Comparison of ENCODE assay signal across 27 mouse cellular contexts in genomic region chr6:50655925-50656324, GRCm38 (mm10). TPM values are rescaled to one million over a fixed set of nuclear protein-coding genes. Genes with fewer than 3 reads are reported as not detected.
A peak's percentile ranks its signal among the peaks of the same experiment; 100 is the strongest.
DNase-seq lines count a peak whose midpoint lies in the region; ATAC-seq lines count a peak whose summit lies in the region.
"Had no signal": no experiment of that assay in that cellular context is flagged by ENCODE, and none has a peak within 500 bp of the region (broad histone marks: within the 10 kb centered on the region; RNA-seq: fewer than 3 reads in every experiment).

No protein-coding gene starts in this region.

- no peak overlapping the region for H3K4me3 ChIP-seq in forebrain, embryonic 13.5 days
- H3K4me3 ChIP-seq: embryonic facial prominence, embryonic 12.5 days; layer of hippocampus, adult 2 months; lung, embryonic 15.5 days; neural tube, embryonic 13.5 days had no signal

- H3K9me3 ChIP-seq in forebrain, embryonic 13.5 days (replicated peaks): no peaks in the 10 kb centered on the region
- H3K9me3 ChIP-seq: embryonic facial prominence, embryonic 12.5 days; lung, embryonic 15.5 days; neural tube, embryonic 13.5 days had no signal

- no peak overlapping the region for H3K9ac ChIP-seq in forebrain, embryonic 13.5 days
- H3K9ac ChIP-seq: embryonic facial prominence, embryonic 12.5 days; forebrain, postnatal 0 days; liver, embryonic 14.5 days; lung, embryonic 15.5 days; neural tube, embryonic 13.5 days had no signal

- DNase-seq in Muller cell, postnatal 12 days (ENCODE audit: inconsistent ontology term): peak; percentile 48
- peak; percentile 98 for DNase-seq in brain, adult 2 months (ENCODE audit: low read depth, low spot score)
- DNase-seq in cerebellum, adult 9-11 months: peak; percentile 90
- DNase-seq in testis, postnatal 10 days (ENCODE audit: low spot score): no peak
- DNase-seq in right cerebral cortex, adult 18-20 months: no peak
- DNase-seq: adrenal gland, postnatal 14 days; forebrain, postnatal 0 days; kidney, adult 18-20 months; kidney, postnatal 10 days; lung, postnatal 4 days; right cerebral cortex, postnatal 14 days had no signal

- no peaks in the 10 kb centered on the region for H3K36me3 ChIP-seq in forebrain, embryonic 13.5 days (ENCODE audit: poor library complexity, severe bottlenecking)
- H3K36me3 ChIP-seq: embryonic facial prominence, embryonic 12.5 days; lung, embryonic 15.5 days; neural tube, embryonic 13.5 days had no signal

- 85% methylated on average over 3 of the region's 3 CpGs for WGBS in forebrain, embryonic 13.5 days

- H3K4me1 ChIP-seq in forebrain, embryonic 13.5 days: 0 out of 2 replicates have a peak, but pooled peaks cover 7% of the 10 kb centered on the region
- H3K4me1 ChIP-seq: embryonic facial prominence, embryonic 12.5 days; neural tube, embryonic 13.5 days had no signal

- peaks cover 4% of the 10 kb centered on the region; the same call in 1 of the 2 replicates for H3K27me3 ChIP-seq in forebrain, embryonic 13.5 days
- H3K27me3 ChIP-seq: embryonic facial prominence, embryonic 12.5 days; lung, embryonic 15.5 days; neural tube, embryonic 13.5 days had no signal

- no peak overlapping the region for H3K27ac ChIP-seq in forebrain, embryonic 13.5 days
- H3K27ac ChIP-seq: embryonic facial prominence, embryonic 12.5 days; layer of hippocampus, adult 2 months; liver, embryonic 14.5 days; lung, embryonic 15.5 days; neural tube, embryonic 13.5 days had no signal

- ATAC-seq in granulocyte monocyte progenitor cell, adult 5-6 weeks (replicated peaks; ENCODE audit: poor library complexity, severe bottlenecking): peak; percentile 56
- no peak for ATAC-seq in forebrain, embryonic 13.5 days
- ATAC-seq: activated CD4-positive, CD25-positive, alpha-beta regulatory T cell, adult 4 months; forebrain, postnatal 0 days; Patski had no signal

- H3K4me2 ChIP-seq in forebrain, embryonic 13.5 days: no peak overlapping the region
- H3K4me2 ChIP-seq: embryonic facial prominence, embryonic 12.5 days; lung, embryonic 15.5 days; midbrain, embryonic 11.5 days; neural tube, embryonic 13.5 days had no signal

RNA-seq across cellular contexts. Expression of gene Npvf, which starts 1.7 kb away (rescaled TPM):
- not detected in 2 replicates for total RNA-seq in granulocyte monocyte progenitor cell, adult 5-6 weeks (2014; fragmentation: Nextera tagmentation)
- not detected in 2 replicates for total RNA-seq in granulocyte monocyte progenitor cell, adult 5-6 weeks (2017)
- not detected in 2 replicates for polyA plus RNA-seq in forebrain, embryonic 13.5 days (2015; fragmentation: Nextera tagmentation; extraction: Ambion mirVana)
- total RNA-seq: adrenal gland, postnatal 14 days; gastrocnemius, adult 8-10 months; heart, adult 8-10 months; hematopoietic stem cell, adult 5-6 weeks; layer of hippocampus, adult 2 months; left cerebral cortex, postnatal 25 days had no signal
- polyA plus RNA-seq: activated CD4-positive, CD25-positive, alpha-beta regulatory T cell, adult 4 months; embryonic facial prominence, embryonic 12.5 days; heart, embryonic 16.5 days; liver, embryonic 14.5 days; lung, embryonic 15.5 days; midbrain, embryonic 11.5 days; neural tube, embryonic 13.5 days; Patski; stomach, embryonic 16.5 days had no signal

RNA-seq across cellular contexts. Expression of gene 4921507P07Rik, which starts 59.5 kb away (rescaled TPM):
- 1.6 and 4.6 TPM in 2 replicates for total RNA-seq in granulocyte monocyte progenitor cell, adult 5-6 weeks (2014; fragmentation: Nextera tagmentation)
- 1.1 and 2.1 TPM in 2 replicates for total RNA-seq in granulocyte monocyte progenitor cell, adult 5-6 weeks (2017)
- 0.62 and 0.82 TPM in 2 replicates for polyA plus RNA-seq in forebrain, embryonic 13.5 days (2015; fragmentation: Nextera tagmentation; extraction: Ambion mirVana)

Comparison
In these comparisons a context has a peak if more than half of its experiments do, and no peak if none do; other contexts are left out.
1. DNase-seq: peak in Muller cell, postnatal 12 days (single experiment), brain, adult 2 months (single experiment) and cerebellum, adult 9-11 months (single experiment); none in testis, postnatal 10 days (single experiment) and right cerebral cortex, adult 18-20 months (single experiment).